ENCODE assay signal across 21 mouse cellular contexts in genomic region chr1:90461699-90462098, GRCm38 (mm10).
DNase-seq lines count a peak whose midpoint lies in the region; ATAC-seq and TF ChIP-seq lines count a peak whose summit lies in the region.
"Had no signal": no experiment of that assay in that cellular context is flagged by ENCODE, and none has a peak within 500 bp of the region (broad histone marks: within the 10 kb centered on the region; RNA-seq: fewer than 3 reads in every experiment).

No protein-coding gene starts in this region.

- DNase-seq in heart, adult 11 months, result no peak
- peak; percentile 71 for DNase-seq in right cerebral cortex, adult 18-20 months
- DNase-seq in right cerebral cortex, postnatal 4 days, result no peak
- peak; percentile 23 to 24 for DNase-seq in left cerebral cortex, adult 2 months (ENCODE audit: extremely low spot score in 1 of 2, low spot score in 2 of 2)
- no peak for DNase-seq in urinary bladder, postnatal 10 days (ENCODE audit: low spot score)
- DNase-seq in gastrocnemius, postnatal 4 days (ENCODE audit: low spot score in 2 of 2), result no peak
- DNase-seq: adrenal gland, postnatal 14 days; cerebellum, adult 2 months; gastrocnemius, adult 2 months; kidney, adult 18-20 months; kidney, postnatal 10 days; thymus, postnatal 36 days had no signal

- no peak overlapping the region for H3K4me3 ChIP-seq in heart, embryonic 11.5 days (ENCODE audit: low read depth, low read length)
- H3K4me3 ChIP-seq in left cerebral cortex, adult 2 months, result no peak overlapping the region
- H3K4me3 ChIP-seq: embryonic facial prominence, embryonic 13.5 days; forebrain, embryonic 10.5 days; gastrocnemius, adult 2 months; limb, embryonic 13.5 days; midbrain, embryonic 15.5 days had no signal

- H3K4me1 ChIP-seq in heart, embryonic 11.5 days (ENCODE audit: control insufficient read depth, insufficient read depth, low read length), result peaks cover 13% of the 10 kb centered on the region; the same call in 1 of the 2 replicates

- TF ChIP-seq CTCF in left cerebral cortex, adult 2 months (IDR thresholded peaks at IDR 0.05), result peak; percentile 40

- H3K4me2 ChIP-seq in heart, embryonic 11.5 days, result no peak overlapping the region
- H3K4me2 ChIP-seq: embryonic facial prominence, embryonic 13.5 days; limb, embryonic 13.5 days; midbrain, embryonic 15.5 days had no signal

- no peak for ATAC-seq in heart, embryonic 11.5 days (replicated peaks; ENCODE audit: insufficient number of reproducible peaks, low FRiP score, low TSS enrichment)
- ATAC-seq: activated CD4-positive, CD25-positive, alpha-beta regulatory T cell, adult 4 months; hindbrain, postnatal 0 days; midbrain, embryonic 15.5 days; Patski had no signal

- H3K9ac ChIP-seq in heart, embryonic 11.5 days (ENCODE audit: low read depth, low read length), result no peak overlapping the region
- H3K9ac ChIP-seq: embryonic facial prominence, embryonic 13.5 days; limb, embryonic 13.5 days; liver, embryonic 14.5 days; midbrain, embryonic 15.5 days had no signal

- H3K36me3 ChIP-seq in heart, embryonic 11.5 days (ENCODE audit: control insufficient read depth, insufficient read depth, low read length), result no peaks in the 10 kb centered on the region
- H3K36me3 ChIP-seq: embryonic facial prominence, embryonic 13.5 days; forebrain, embryonic 10.5 days; limb, embryonic 13.5 days; midbrain, embryonic 15.5 days had no signal

- H3K27ac ChIP-seq in heart, embryonic 11.5 days (ENCODE audit: low read depth, low read length), result peak overlapping the region; percentile 22; the same call in 1 of the 2 replicates
- H3K27ac ChIP-seq in left cerebral cortex, adult 2 months, result no peak overlapping the region
- H3K27ac ChIP-seq: embryonic facial prominence, embryonic 13.5 days; forebrain, embryonic 10.5 days; gastrocnemius, adult 2 months; hindbrain, postnatal 0 days; limb, embryonic 13.5 days; liver, embryonic 14.5 days; midbrain, embryonic 15.5 days had no signal

- H3K27me3 ChIP-seq in heart, embryonic 11.5 days (ENCODE audit: control insufficient read depth, insufficient read depth, low read length), result no peaks in the 10 kb centered on the region; the same call in 1 of the 2 replicates
- H3K27me3 ChIP-seq: embryonic facial prominence, embryonic 13.5 days; limb, embryonic 13.5 days; Patski had no signal

- WGBS in heart, embryonic 11.5 days (ENCODE audit: insufficient replicate concordance), result 73% methylated on average over 1 of the region's 1 CpGs

- intact Hi-C loops in left cerebral cortex, adult 2 months (cut with DNase I), result no loop called here

- no peaks in the 10 kb centered on the region for H3K9me3 ChIP-seq in heart, embryonic 11.5 days (replicated peaks; ENCODE audit: control insufficient read depth, low read length)
- H3K9me3 ChIP-seq: embryonic facial prominence, embryonic 13.5 days; forebrain, embryonic 10.5 days; limb, embryonic 13.5 days; midbrain, embryonic 15.5 days had no signal

Comparison
In these comparisons a context has a peak if more than half of its experiments do, and no peak if none do; other contexts are left out.
1. DNase-seq: peak in right cerebral cortex, adult 18-20 months (single experiment) and left cerebral cortex, adult 2 months (2 of 2); none in heart, adult 11 months (single experiment), right cerebral cortex, postnatal 4 days (single experiment), urinary bladder, postnatal 10 days (single experiment) and gastrocnemius, postnatal 4 days (0 of 2).